In the genomic region with DNA sequence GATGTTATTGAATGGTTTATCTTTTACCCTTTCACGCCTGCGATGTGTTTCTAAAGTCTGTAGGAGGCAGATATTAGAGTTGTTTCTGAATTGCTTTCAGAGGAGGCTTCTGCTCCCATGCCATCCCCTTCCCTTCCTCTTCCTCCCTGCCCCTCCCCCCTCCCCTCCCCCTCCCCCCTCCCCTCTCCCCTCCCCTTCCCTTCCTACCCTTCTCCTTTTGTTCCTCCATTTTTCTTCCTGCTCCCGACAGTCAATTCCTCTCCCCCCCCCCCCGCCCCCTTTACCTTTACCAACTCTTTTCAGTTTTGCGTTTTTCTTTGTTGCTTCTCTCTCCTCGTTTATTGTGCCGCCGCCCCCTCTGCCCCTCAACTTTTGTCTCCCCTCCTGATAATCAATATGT, we compare ENCODE assay signal across 19 mouse cellular contexts. TPM values are rescaled to one million over a fixed set of nuclear protein-coding genes. Genes with fewer than 3 reads are reported as not detected.
DNase-seq lines count a peak whose midpoint lies in the region; ATAC-seq and TF ChIP-seq lines count a peak whose summit lies in the region.
"Had no signal": no experiment of that assay in that cellular context is flagged by ENCODE, and none has a peak within 500 bp of the region (broad histone marks: within the 10 kb centered on the region; RNA-seq: fewer than 3 reads in every experiment).

No protein-coding gene starts in this region.

- peak; percentile 65 for DNase-seq in hindbrain, embryonic 10.5 days (ENCODE audit: low spot score)
- DNase-seq in hindbrain, postnatal 0 days (ENCODE audit: low spot score) = no peak
- peak; percentile 68 for DNase-seq in embryonic facial prominence, embryonic 10.5 days (ENCODE audit: low spot score)
- no peak for DNase-seq in liver, embryonic 14.5 days (ENCODE audit: low read depth in 3 of 3, low spot score in 3 of 3)
- DNase-seq in thymus, postnatal 0 days (ENCODE audit: low spot score) = no peak
- DNase-seq in adrenal gland, postnatal 36 days = no peak
- DNase-seq: adrenal gland, adult 8-10 months; cerebellum, postnatal 10 days; gastrocnemius, adult 2 months; kidney, postnatal 4 days; layer of hippocampus, postnatal 36 days; thymus, postnatal 4 days had no signal

- no peaks in the 10 kb centered on the region for H3K27me3 ChIP-seq in hindbrain, embryonic 10.5 days (ENCODE audit: insufficient read depth, poor library complexity, severe bottlenecking)
- peaks cover 7% of the 10 kb centered on the region; the same call in 1 of the 2 replicates for H3K27me3 ChIP-seq in hindbrain, postnatal 0 days (ENCODE audit: insufficient read depth, low read length)
- no peaks in the 10 kb centered on the region for H3K27me3 ChIP-seq in embryonic facial prominence, embryonic 10.5 days (replicated peaks; ENCODE audit: low read depth, poor library complexity, severe bottlenecking)
- H3K27me3 ChIP-seq in embryonic facial prominence, embryonic 13.5 days = 0 out of 2 replicates have a peak, but pooled peaks cover 4% of the 10 kb centered on the region
- H3K27me3 ChIP-seq in liver, embryonic 14.5 days (ENCODE audit: control insufficient read depth, insufficient read depth, low read length) = peaks cover 12% of the 10 kb centered on the region

- H3K9ac ChIP-seq in hindbrain, postnatal 0 days (replicated peaks; ENCODE audit: low read length) = no peak overlapping the region
- H3K9ac ChIP-seq in embryonic facial prominence, embryonic 13.5 days = no peak overlapping the region
- no peak overlapping the region for H3K9ac ChIP-seq in liver, embryonic 14.5 days (replicated peaks)

- H3K4me2 ChIP-seq in hindbrain, postnatal 0 days (ENCODE audit: low read depth, low read length) = no peak overlapping the region
- peak overlapping the region; percentile 40; the same call in 1 of the 2 replicates for H3K4me2 ChIP-seq in embryonic facial prominence, embryonic 13.5 days
- H3K4me2 ChIP-seq in liver, embryonic 14.5 days (ENCODE audit: low read depth) = peak overlapping the region; percentile 22; the same call in 1 of the 2 replicates

- TF ChIP-seq CTCF in hindbrain, postnatal 0 days (IDR thresholded peaks at IDR 0.05; ENCODE audit: low read depth) = no peak
- TF ChIP-seq CTCF in liver, embryonic 14.5 days (IDR thresholded peaks at IDR 0.05; ENCODE audit: low read depth) = no peak

- 2% methylated on average over 6 of the region's 8 CpGs for WGBS in hindbrain, embryonic 10.5 days
- 6% methylated on average over 5 of the region's 8 CpGs for WGBS in hindbrain, postnatal 0 days
- 4% methylated on average over 6 of the region's 8 CpGs for WGBS in embryonic facial prominence, embryonic 10.5 days
- 6% methylated on average over 6 of the region's 8 CpGs for WGBS in embryonic facial prominence, embryonic 13.5 days
- 2% methylated on average over 6 of the region's 8 CpGs for WGBS in liver, embryonic 14.5 days (ENCODE audit: insufficient replicate concordance)

- H3K9me3 ChIP-seq in hindbrain, embryonic 10.5 days = no peaks in the 10 kb centered on the region
- no peaks in the 10 kb centered on the region for H3K9me3 ChIP-seq in hindbrain, postnatal 0 days (ENCODE audit: low read length)
- H3K9me3 ChIP-seq in embryonic facial prominence, embryonic 10.5 days = no peaks in the 10 kb centered on the region
- H3K9me3 ChIP-seq in embryonic facial prominence, embryonic 13.5 days = no peaks in the 10 kb centered on the region
- H3K9me3 ChIP-seq in liver, embryonic 14.5 days (ENCODE audit: control insufficient read depth, low read length) = no peaks in the 10 kb centered on the region

- H3K4me1 ChIP-seq in hindbrain, embryonic 10.5 days (replicated peaks) = peaks cover 51% of the 10 kb centered on the region
- 0 out of 2 replicates have a peak, but pooled peaks cover 2% of the 10 kb centered on the region for H3K4me1 ChIP-seq in hindbrain, postnatal 0 days (ENCODE audit: insufficient read depth, low read length)
- peaks cover 52% of the 10 kb centered on the region for H3K4me1 ChIP-seq in embryonic facial prominence, embryonic 10.5 days
- H3K4me1 ChIP-seq in embryonic facial prominence, embryonic 13.5 days = peaks cover 7% of the 10 kb centered on the region
- peaks cover 4 to 12% of the 10 kb centered on the region in 2 experiments; a peak in 2 of 4 replicates for H3K4me1 ChIP-seq in liver, embryonic 14.5 days (replicated peaks; ENCODE audit: control insufficient read depth in 2 of 2, insufficient read depth in 2 of 2, low read length in 1 of 2)

- TF ChIP-seq EP300 in liver, embryonic 14.5 days (IDR thresholded peaks at IDR 0.05; ENCODE audit: low read depth) = no peak

- peak overlapping the region; percentile 85 for H3K27ac ChIP-seq in hindbrain, embryonic 10.5 days
- no peak overlapping the region for H3K27ac ChIP-seq in hindbrain, postnatal 0 days
- peak overlapping the region; percentile 83 for H3K27ac ChIP-seq in embryonic facial prominence, embryonic 10.5 days (replicated peaks)
- no peak overlapping the region for H3K27ac ChIP-seq in embryonic facial prominence, embryonic 13.5 days
- no peak overlapping the region for H3K27ac ChIP-seq in liver, embryonic 14.5 days
- H3K27ac ChIP-seq: gastrocnemius, adult 2 months had no signal

- no peaks in the 10 kb centered on the region for H3K36me3 ChIP-seq in hindbrain, embryonic 10.5 days
- no peaks in the 10 kb centered on the region for H3K36me3 ChIP-seq in hindbrain, postnatal 0 days (ENCODE audit: insufficient read depth, low read length)
- H3K36me3 ChIP-seq in embryonic facial prominence, embryonic 10.5 days (replicated peaks) = no peaks in the 10 kb centered on the region
- no peaks in the 10 kb centered on the region for H3K36me3 ChIP-seq in embryonic facial prominence, embryonic 13.5 days
- no peaks in the 10 kb centered on the region for H3K36me3 ChIP-seq in liver, embryonic 14.5 days (replicated peaks; ENCODE audit: control insufficient read depth, insufficient read depth, low read depth)

- ATAC-seq in hindbrain, postnatal 0 days = no peak
- ATAC-seq in embryonic facial prominence, embryonic 13.5 days (ENCODE audit: insufficient number of reproducible peaks, insufficient read depth, low FRiP score, low TSS enrichment, low read depth) = no peak
- no peak for ATAC-seq in liver, embryonic 14.5 days (ENCODE audit: insufficient read depth)
- ATAC-seq: intestine, postnatal 0 days had no signal

- H3K4me3 ChIP-seq in hindbrain, embryonic 10.5 days = peak overlapping the region; percentile 43
- no peak overlapping the region for H3K4me3 ChIP-seq in hindbrain, postnatal 0 days (ENCODE audit: low read length)
- peak overlapping the region; percentile 45 for H3K4me3 ChIP-seq in embryonic facial prominence, embryonic 10.5 days
- no peak overlapping the region for H3K4me3 ChIP-seq in embryonic facial prominence, embryonic 13.5 days
- H3K4me3 ChIP-seq in liver, embryonic 14.5 days (ENCODE audit: insufficient read depth in 1 of 2, low read depth in 2 of 2, low read length in 2 of 2) = no peak overlapping the region
- H3K4me3 ChIP-seq: gastrocnemius, adult 2 months; myocyte had no signal

RNA-seq across cellular contexts. Expression of a gene that starts 6.2 kb away (rescaled TPM):
- 167 and 186 TPM in 2 replicates for polyA plus RNA-seq in hindbrain, embryonic 10.5 days (2016; fragmentation: Nextera tagmentation; extraction: Ambion mirVana)
- 4.1 and 5.3 TPM in 2 replicates for total RNA-seq in hindbrain, postnatal 0 days (2014; rRNA removed)
- 2.8 and 3.5 TPM in 2 replicates for polyA plus RNA-seq in hindbrain, postnatal 0 days (2015; fragmentation: Nextera tagmentation; extraction: Ambion mirVana)
- polyA plus RNA-seq in embryonic facial prominence, embryonic 10.5 days (2016; fragmentation: Nextera tagmentation; extraction: Ambion mirVana) = 173 and 197 TPM in 2 replicates
- 52.6 and 65.4 TPM in 2 replicates for polyA plus RNA-seq in embryonic facial prominence, embryonic 13.5 days (2015; fragmentation: Nextera tagmentation; extraction: Ambion mirVana)
- 3.0 and 4.1 TPM in 2 replicates for polyA plus RNA-seq in liver, embryonic 14.5 days (2012; rRNA removed)
- polyA plus RNA-seq in liver, embryonic 14.5 days (2014; fragmentation: Nextera tagmentation; extraction: Ambion mirVana) = 7.1 and 7.6 TPM in 2 replicates
- polyA plus RNA-seq in thymus, postnatal 0 days (2015; fragmentation: Nextera tagmentation; extraction: Ambion mirVana) = 1.3 and 1.5 TPM in 2 replicates
- total RNA-seq in adrenal gland, postnatal 36 days (2021) = 1 to 10 TPM; 2.1 to 4.7 TPM
- total RNA-seq: gastrocnemius, adult 2 months; layer of hippocampus, postnatal 36 days had no signal
- polyA plus RNA-seq: small intestine, adult 2 months had no signal

RNA-seq across cellular contexts. Expression of a gene that starts 12.4 kb away (rescaled TPM):
- polyA plus RNA-seq in hindbrain, embryonic 10.5 days (2016; fragmentation: Nextera tagmentation; extraction: Ambion mirVana) = not detected in 2 replicates
- total RNA-seq in hindbrain, postnatal 0 days (2014; rRNA removed) = not detected in 2 replicates
- polyA plus RNA-seq in hindbrain, postnatal 0 days (2015; fragmentation: Nextera tagmentation; extraction: Ambion mirVana) = not detected in 2 replicates
- polyA plus RNA-seq in embryonic facial prominence, embryonic 10.5 days (2016; fragmentation: Nextera tagmentation; extraction: Ambion mirVana) = not detected in 2 replicates
- polyA plus RNA-seq in embryonic facial prominence, embryonic 13.5 days (2015; fragmentation: Nextera tagmentation; extraction: Ambion mirVana) = not detected in 2 replicates
- 0.09 TPM in 1 of 2 replicates, not detected in the other for polyA plus RNA-seq in liver, embryonic 14.5 days (2012; rRNA removed)
- not detected in 2 replicates for polyA plus RNA-seq in liver, embryonic 14.5 days (2014; fragmentation: Nextera tagmentation; extraction: Ambion mirVana)
- polyA plus RNA-seq in thymus, postnatal 0 days (2015; fragmentation: Nextera tagmentation; extraction: Ambion mirVana) = 3.1 and 3.8 TPM in 2 replicates
- not detected for total RNA-seq in adrenal gland, postnatal 36 days (2021)
- total RNA-seq: adrenal gland, adult 8-10 months; CH12.LX; gastrocnemius, adult 2 months; layer of hippocampus, postnatal 36 days had no signal
- polyA plus RNA-seq: heart, embryonic 16.5 days; limb, embryonic 14.5 days; myocyte had no signal

RNA-seq across cellular contexts. Expression of a gene that starts 22.7 kb away (rescaled TPM):
- polyA plus RNA-seq in hindbrain, embryonic 10.5 days (2016; fragmentation: Nextera tagmentation; extraction: Ambion mirVana) = 118 and 126 TPM in 2 replicates
- 18.6 and 21.4 TPM in 2 replicates for total RNA-seq in hindbrain, postnatal 0 days (2014; rRNA removed)
- 114 and 115 TPM in 2 replicates for polyA plus RNA-seq in hindbrain, postnatal 0 days (2015; fragmentation: Nextera tagmentation; extraction: Ambion mirVana)
- 106 and 107 TPM in 2 replicates for polyA plus RNA-seq in embryonic facial prominence, embryonic 10.5 days (2016; fragmentation: Nextera tagmentation; extraction: Ambion mirVana)
- 95.5 and 107 TPM in 2 replicates for polyA plus RNA-seq in embryonic facial prominence, embryonic 13.5 days (2015; fragmentation: Nextera tagmentation; extraction: Ambion mirVana)
- polyA plus RNA-seq in liver, embryonic 14.5 days (2012; rRNA removed) = 18.5 and 28.2 TPM in 2 replicates
- 28.9 and 30.0 TPM in 2 replicates for polyA plus RNA-seq in liver, embryonic 14.5 days (2014; fragmentation: Nextera tagmentation; extraction: Ambion mirVana)
- 128 and 144 TPM in 2 replicates for polyA plus RNA-seq in thymus, postnatal 0 days (2015; fragmentation: Nextera tagmentation; extraction: Ambion mirVana)
- total RNA-seq in adrenal gland, postnatal 36 days (2021) = 10 to 100 TPM; 85.8 to 89.6 TPM

RNA-seq across cellular contexts. Expression of a gene that starts 53.2 kb away (rescaled TPM):
- polyA plus RNA-seq in hindbrain, embryonic 10.5 days (2016; fragmentation: Nextera tagmentation; extraction: Ambion mirVana) = 28.6 and 28.7 TPM in 2 replicates
- total RNA-seq in hindbrain, postnatal 0 days (2014; rRNA removed) = 48.2 and 50.1 TPM in 2 replicates
- polyA plus RNA-seq in hindbrain, postnatal 0 days (2015; fragmentation: Nextera tagmentation; extraction: Ambion mirVana) = 30.3 and 32.9 TPM in 2 replicates
- 34.3 and 35.2 TPM in 2 replicates for polyA plus RNA-seq in embryonic facial prominence, embryonic 10.5 days (2016; fragmentation: Nextera tagmentation; extraction: Ambion mirVana)
- 39.8 and 43.2 TPM in 2 replicates for polyA plus RNA-seq in embryonic facial prominence, embryonic 13.5 days (2015; fragmentation: Nextera tagmentation; extraction: Ambion mirVana)
- polyA plus RNA-seq in liver, embryonic 14.5 days (2012; rRNA removed) = 11.8 and 15.7 TPM in 2 replicates
- 10.7 and 11.5 TPM in 2 replicates for polyA plus RNA-seq in liver, embryonic 14.5 days (2014; fragmentation: Nextera tagmentation; extraction: Ambion mirVana)
- 27.1 and 28.4 TPM in 2 replicates for polyA plus RNA-seq in thymus, postnatal 0 days (2015; fragmentation: Nextera tagmentation; extraction: Ambion mirVana)
- total RNA-seq in adrenal gland, postnatal 36 days (2021) = 10 to 100 TPM; 53.4 to 56.4 TPM

Comparison
In these comparisons a context has a peak if more than half of its experiments do, and no peak if none do; other contexts are left out.
1. DNase-seq: peak in hindbrain, embryonic 10.5 days (single experiment) and embryonic facial prominence, embryonic 10.5 days (single experiment); none in hindbrain, postnatal 0 days (single experiment), liver, embryonic 14.5 days (0 of 3), thymus, postnatal 0 days (single experiment) and adrenal gland, postnatal 36 days (0 of 2).
2. H3K27ac ChIP-seq: peak in hindbrain, embryonic 10.5 days (single experiment) and embryonic facial prominence, embryonic 10.5 days (single experiment); none in hindbrain, postnatal 0 days (single experiment), embryonic facial prominence, embryonic 13.5 days (single experiment) and liver, embryonic 14.5 days (single experiment).
3. H3K4me3 ChIP-seq: peak in hindbrain, embryonic 10.5 days (single experiment) and embryonic facial prominence, embryonic 10.5 days (single experiment); none in hindbrain, postnatal 0 days (single experiment), embryonic facial prominence, embryonic 13.5 days (single experiment) and liver, embryonic 14.5 days (0 of 2).